Mouse (Mus musculus) mesoderm, embryonic 11.5 days (tissue): Measurements from ENCODE around the gene Zc3h12b.
"Not testable (repeated sequence)": the region's sequence is repeated elsewhere in the genome, so short reads cannot be mapped to it uniquely, and the experiment has no call there.

Source experiments
- DNase-seq: peaks from one replicate; pipeline ENCODE4 v3.0.0-alpha.2; 2012; ENCODE audit warnings: low read depth, low spot score

Gene Zc3h12b

GRCm38 (mm10) chrX:95711227-95712111 is at the start of gene Zc3h12b:
Gene Zc3h12b (plus strand): TSS chrX:95711678.
- peak; percentile 86 for DNase-seq

GRCm38 (mm10) chrX:95682206-95682605 is 29.3 kb upstream of the Zc3h12b start:
- no peak for DNase-seq

DNA sequence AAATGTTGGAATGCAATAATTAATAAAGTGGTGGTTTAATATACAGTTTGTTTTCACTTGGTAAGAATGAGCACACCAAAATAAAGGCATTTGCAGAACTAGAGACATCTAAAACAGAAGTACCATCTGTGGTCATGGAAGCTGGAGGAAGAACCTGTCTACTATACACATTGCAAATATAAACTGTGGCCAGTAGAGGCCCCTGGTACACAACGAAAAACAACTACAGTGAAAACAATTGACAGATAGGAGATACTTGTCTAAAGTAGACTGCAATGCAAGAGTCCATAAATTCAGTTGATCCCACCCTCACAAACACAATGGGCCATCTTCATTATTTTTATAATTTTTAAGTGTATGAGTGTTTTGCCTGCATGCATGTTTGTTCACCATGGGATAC is 24.4 kb upstream of the Zc3h12b start:
- DNase-seq, result no peak

DNA sequence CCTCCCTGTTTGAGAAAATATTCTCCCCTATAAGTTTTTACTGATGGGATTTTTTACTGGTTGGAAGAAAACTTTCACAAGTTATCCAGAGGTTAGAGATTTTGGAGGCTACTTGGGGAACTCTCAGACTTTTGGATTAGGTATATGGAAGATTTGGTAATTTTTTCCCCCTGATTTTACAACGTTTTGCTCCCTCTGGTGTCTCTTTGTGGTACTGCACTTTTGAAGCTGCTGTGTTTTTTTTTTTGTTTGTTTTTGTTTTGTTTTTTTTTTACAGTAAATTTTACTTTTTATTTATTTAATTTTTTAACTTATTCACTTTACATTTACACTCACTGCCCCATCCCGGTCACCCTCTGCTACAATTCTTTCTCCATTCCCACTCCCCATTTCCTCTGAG is 26.8 kb downstream of the Zc3h12b start:
- peak; percentile 1 for DNase-seq

- no peak for DNase-seq
Observed at GRCm38 (mm10) chrX:95795881-95796280, 84.4 kb downstream of the Zc3h12b start.

- no peak for DNase-seq
Observed at GRCm38 (mm10) chrX:95801790-95802189, 90.3 kb downstream of the Zc3h12b start.

DNA sequence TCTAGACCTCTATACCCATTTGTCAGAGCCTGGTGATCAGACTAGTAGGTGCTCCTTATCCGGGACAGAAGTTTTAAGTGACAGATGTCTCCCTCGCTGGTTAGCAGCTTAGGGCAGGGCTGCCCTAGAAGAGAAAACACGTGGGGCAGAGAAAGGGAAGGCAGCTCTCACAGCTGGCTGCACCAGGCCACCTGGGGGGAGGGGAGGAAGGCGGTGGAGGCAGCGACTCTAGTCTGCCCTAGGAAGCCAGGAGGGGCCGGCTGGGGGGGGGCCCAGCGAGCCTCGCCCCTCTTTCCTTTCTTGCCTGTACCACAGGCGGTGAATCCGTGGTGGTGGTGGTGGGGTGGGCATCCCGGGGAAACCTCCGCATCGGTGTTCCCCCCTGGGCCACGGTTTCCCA is 141.3 kb downstream of the Zc3h12b start:
- no peak for DNase-seq

- no peak for DNase-seq
Observed at GRCm38 (mm10) chrX:95881111-95881510, 169.6 kb downstream of the Zc3h12b start.

- DNase-seq, result no peak
Observed at GRCm38 (mm10) chrX:95902716-95903115, 191.2 kb downstream of the Zc3h12b start.

- no peak for DNase-seq
Observed at GRCm38 (mm10) chrX:95935481-95935880, 224.0 kb downstream of the Zc3h12b start.

- DNase-seq, result no peak
Observed at GRCm38 (mm10) chrX:95945496-95945895, 234.0 kb downstream of the Zc3h12b start.

- no peak for DNase-seq
Observed at GRCm38 (mm10) chrX:95948135-95948534, 236.7 kb downstream of the Zc3h12b start.

- DNase-seq, result peak; percentile 33
Observed at GRCm38 (mm10) chrX:95950776-95951175, 239.3 kb downstream of the Zc3h12b start.

GRCm38 (mm10) chrX:95956497-95957293 is 245.2 kb downstream of the Zc3h12b start, which contains the start of gene Las1l:
Gene Las1l (minus strand): TSS chrX:95956962.
- peak; percentile 92 for DNase-seq

- not testable (repeated sequence) for DNase-seq
Observed at GRCm38 (mm10) chrX:95957461-95957860, 246.0 kb downstream of the Zc3h12b start.

DNA sequence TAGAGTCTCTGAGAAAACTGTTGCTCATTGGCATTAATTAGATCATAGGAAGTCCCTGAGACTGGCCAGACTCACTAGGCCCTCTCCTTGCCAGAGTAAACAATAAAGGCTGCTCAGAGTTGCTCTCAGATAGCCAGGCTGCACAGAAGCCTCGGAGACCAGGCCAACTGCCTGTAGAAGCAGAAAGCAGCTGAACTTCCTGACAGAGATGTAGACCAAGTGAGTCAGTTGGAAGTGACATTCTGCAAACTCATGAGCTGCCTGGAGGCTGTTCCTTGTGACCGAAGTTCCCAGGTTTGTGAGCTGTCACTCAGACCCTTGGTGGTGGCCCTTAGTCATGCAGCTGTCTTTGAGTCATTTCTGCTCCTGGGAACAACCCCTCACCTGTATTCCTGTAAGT is 251.9 kb downstream of the Zc3h12b start:
- DNase-seq, result no peak

DNA sequence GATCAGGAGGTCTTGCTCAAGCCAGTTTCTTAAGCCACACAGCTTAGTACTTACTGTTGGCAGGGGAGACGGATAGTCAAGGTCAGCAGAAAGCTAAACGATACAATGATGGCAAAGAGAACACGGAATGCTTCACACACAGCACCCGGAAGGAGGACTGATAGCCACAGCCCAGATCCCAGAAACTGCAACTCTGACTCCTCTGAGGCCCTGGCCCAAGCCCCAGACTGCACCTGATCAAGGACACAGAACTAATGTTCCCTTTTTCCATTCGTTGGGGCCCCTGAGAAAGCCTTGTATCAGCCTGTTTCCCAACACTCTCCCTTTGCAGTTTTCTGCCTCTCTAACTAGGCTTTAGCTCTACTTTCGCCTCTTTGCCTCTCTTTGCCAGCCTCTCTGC is 253.6 kb downstream of the Zc3h12b start:
- DNase-seq, result no peak

- DNase-seq, result peak; percentile 86
Observed at GRCm38 (mm10) chrX:95967847-95968593, 256.5 kb downstream of the Zc3h12b start.

- peak; percentile 91 for DNase-seq
Observed at GRCm38 (mm10) chrX:95968594-95968965, 257.1 kb downstream of the Zc3h12b start.

GRCm38 (mm10) chrX:95969116-95969515 is 257.6 kb downstream of the Zc3h12b start:
- no peak for DNase-seq

DNA sequence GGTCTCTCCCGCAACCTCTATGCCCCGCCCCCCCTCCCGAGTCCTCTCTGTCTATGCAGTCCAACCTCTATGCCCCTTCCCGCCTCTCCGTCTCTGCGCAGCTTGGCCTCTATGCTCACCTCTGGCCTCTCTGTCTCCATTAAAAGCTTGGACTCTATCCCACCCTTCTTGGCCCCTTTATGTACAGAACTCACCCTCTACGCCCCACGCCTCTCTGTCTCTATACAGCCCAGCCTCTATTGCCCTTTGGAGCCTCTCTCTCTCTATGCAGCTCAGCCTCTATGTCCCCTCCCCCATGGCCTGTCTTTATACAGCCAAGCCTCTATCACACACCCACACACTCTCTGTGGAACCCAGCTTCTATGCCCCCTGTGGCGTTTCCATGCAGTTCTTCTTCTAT is 258.5 kb downstream of the Zc3h12b start:
- no peak for DNase-seq
